In the genomic region with DNA sequence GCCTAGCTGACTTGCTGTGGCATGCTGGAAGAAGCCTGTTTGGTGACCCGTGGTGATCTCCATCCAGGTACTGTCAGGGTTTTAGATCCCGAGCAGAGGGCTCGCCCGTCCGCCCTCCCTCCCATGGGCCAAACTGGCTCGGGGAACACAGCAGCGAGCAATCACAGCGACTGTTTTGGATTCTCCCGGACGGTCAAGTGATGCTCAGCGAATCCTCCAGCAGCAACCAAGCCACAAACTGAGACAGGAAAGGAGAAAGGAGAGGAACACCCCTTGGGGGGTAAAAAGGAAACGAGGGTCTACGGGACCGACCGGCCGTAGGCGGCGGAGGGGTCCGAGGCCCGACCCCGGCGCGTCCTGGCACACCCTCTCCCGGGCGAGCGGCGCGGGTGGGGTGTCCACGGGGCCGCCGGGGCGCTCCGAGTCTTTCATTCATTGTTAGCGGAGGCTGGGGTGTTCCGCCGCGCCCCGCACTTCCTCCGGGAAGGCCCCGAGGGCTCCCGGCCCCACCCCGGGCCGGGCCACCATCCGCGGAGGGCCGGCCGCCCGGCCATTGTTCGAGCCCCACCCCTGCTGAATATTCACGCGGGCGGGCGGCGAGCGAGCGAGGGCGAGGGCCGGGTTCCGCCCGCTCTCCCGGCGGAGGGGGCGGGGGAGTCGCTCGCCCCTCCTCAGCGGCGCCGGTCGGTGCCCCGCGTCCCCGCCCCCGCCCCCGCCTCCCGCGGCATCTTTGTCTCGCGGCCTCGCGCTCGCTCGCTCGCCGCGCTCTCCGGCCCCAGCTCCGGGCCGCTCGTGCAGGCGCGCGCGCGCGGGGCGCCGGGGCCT, we compare ENCODE assay signal across 7 mouse cellular contexts. TPM values are rescaled to one million over a fixed set of nuclear protein-coding genes. Genes with fewer than 3 reads are reported as not detected.
DNase-seq lines count a peak whose midpoint lies in the region; ATAC-seq and TF ChIP-seq lines count a peak whose summit lies in the region.

A gene (plus strand): TSS at position 733 of the 825 bp plus-strand sequence.

- no peaks in the 10 kb centered on the region for H3K9me3 ChIP-seq in embryonic facial prominence, embryonic 11.5 days (replicated peaks; ENCODE audit: control insufficient read depth, low read length)
- no peaks in the 10 kb centered on the region for H3K9me3 ChIP-seq in limb, embryonic 14.5 days (ENCODE audit: control insufficient read depth, low read length)
- H3K9me3 ChIP-seq in midbrain, embryonic 15.5 days: no peaks in the 10 kb centered on the region

- peaks cover 2% of the 10 kb centered on the region for H3K4me1 ChIP-seq in embryonic facial prominence, embryonic 11.5 days (ENCODE audit: control insufficient read depth, insufficient read depth, low read length)
- peaks cover 30% of the 10 kb centered on the region for H3K4me1 ChIP-seq in limb, embryonic 14.5 days (ENCODE audit: control insufficient read depth, insufficient read depth, low read length)
- H3K4me1 ChIP-seq in midbrain, embryonic 15.5 days: peaks cover 36% of the 10 kb centered on the region
- H3K4me1 ChIP-seq in spleen, adult 2 months (ENCODE audit: control insufficient read depth, insufficient read depth, insufficient read length): peaks cover 27% of the 10 kb centered on the region

- peak within 1 kb of the TSS; percentile 100 for H3K9ac ChIP-seq in embryonic facial prominence, embryonic 11.5 days (replicated peaks; ENCODE audit: low read length)
- peak within 1 kb of the TSS; percentile 100 for H3K9ac ChIP-seq in limb, embryonic 14.5 days (ENCODE audit: low read depth, low read length, severe bottlenecking)
- H3K9ac ChIP-seq in midbrain, embryonic 15.5 days: peak within 1 kb of the TSS; percentile 98

- peak; percentile 91 for DNase-seq in adrenal gland, postnatal 25 days
- DNase-seq in embryonic facial prominence, embryonic 11.5 days (ENCODE audit: low spot score): peak; percentile 86
- peak; percentile 85 to 94 for DNase-seq in heart, adult 18-20 months
- peak; percentile 80 for DNase-seq in kidney, adult 18-20 months
- peak; percentile 84 for DNase-seq in limb, embryonic 14.5 days (ENCODE audit: low spot score)
- peak in 1 of 2 experiments; percentile 84 for DNase-seq in spleen, adult 2 months (ENCODE audit: low read depth in 1 of 2, low spot score in 2 of 2)

- peak within 1 kb of the TSS; percentile 98 for H3K27ac ChIP-seq in embryonic facial prominence, embryonic 11.5 days (replicated peaks; ENCODE audit: low read depth, low read length)
- peak within 1 kb of the TSS; percentile 98 for H3K27ac ChIP-seq in limb, embryonic 14.5 days (replicated peaks; ENCODE audit: low read depth, low read length)
- H3K27ac ChIP-seq in midbrain, embryonic 15.5 days: peak within 1 kb of the TSS; percentile 100
- H3K27ac ChIP-seq in spleen, adult 2 months (ENCODE audit: insufficient read depth, low read length): peak within 1 kb of the TSS; percentile 90

- H3K27me3 ChIP-seq in embryonic facial prominence, embryonic 11.5 days (ENCODE audit: control insufficient read depth, insufficient read depth, low read length): no peaks in the 10 kb centered on the region
- no peaks in the 10 kb centered on the region for H3K27me3 ChIP-seq in limb, embryonic 14.5 days (ENCODE audit: control insufficient read depth, insufficient read depth, low read length)
- H3K27me3 ChIP-seq in midbrain, embryonic 15.5 days (replicated peaks): no peaks in the 10 kb centered on the region
- no peaks in the 10 kb centered on the region for H3K27me3 ChIP-seq in spleen, adult 2 months (ENCODE audit: control insufficient read depth, insufficient read depth, low read length)

- peak; percentile 83 for ATAC-seq in embryonic facial prominence, embryonic 11.5 days (replicated peaks; ENCODE audit: insufficient number of reproducible peaks, low FRiP score, low TSS enrichment, low read depth)
- peak; percentile 91 for ATAC-seq in limb, embryonic 14.5 days (ENCODE audit: low FRiP score, low read depth)
- ATAC-seq in midbrain, embryonic 15.5 days (replicated peaks): peak; percentile 89

- peak within 1 kb of the TSS; percentile 96 for H3K4me3 ChIP-seq in embryonic facial prominence, embryonic 11.5 days (ENCODE audit: low read depth, low read length)
- H3K4me3 ChIP-seq in limb, embryonic 14.5 days (replicated peaks; ENCODE audit: low read length): peak within 1 kb of the TSS; percentile 98
- peak within 1 kb of the TSS; percentile 92 for H3K4me3 ChIP-seq in midbrain, embryonic 15.5 days
- peak within 1 kb of the TSS; percentile 93 for H3K4me3 ChIP-seq in spleen, adult 2 months (ENCODE audit: extremely low read depth, insufficient read depth, insufficient read length)

- peak; percentile 75; the same call in 1 of the 2 replicates for TF ChIP-seq POLR2A in limb, embryonic 14.5 days (IDR thresholded peaks at IDR 0.05; ENCODE audit: borderline replicate concordance, extremely low read depth, insufficient read depth, insufficient read length)
- no peak for TF ChIP-seq POLR2A in spleen, adult 2 months (IDR thresholded peaks at IDR 0.05; ENCODE audit: low read depth, low read length)

- no peak for TF ChIP-seq CTCF in spleen, adult 2 months (IDR thresholded peaks at IDR 0.05; ENCODE audit: extremely low read depth, insufficient read depth, insufficient read length, insufficient replicate concordance)

- peak within 1 kb of the TSS; percentile 85 for H3K4me2 ChIP-seq in embryonic facial prominence, embryonic 11.5 days (ENCODE audit: low read depth, low read length)
- peak within 1 kb of the TSS; percentile 79 for H3K4me2 ChIP-seq in limb, embryonic 14.5 days (replicated peaks; ENCODE audit: low read depth, low read length, severe bottlenecking)
- H3K4me2 ChIP-seq in midbrain, embryonic 15.5 days: peak within 1 kb of the TSS; percentile 82

- H3K36me3 ChIP-seq in embryonic facial prominence, embryonic 11.5 days (replicated peaks; ENCODE audit: control insufficient read depth, insufficient read depth, low read depth, low read length): no peaks in the 10 kb centered on the region
- H3K36me3 ChIP-seq in limb, embryonic 14.5 days (ENCODE audit: control insufficient read depth, insufficient read depth, low read length): peaks cover 21% of the 10 kb centered on the region
- H3K36me3 ChIP-seq in midbrain, embryonic 15.5 days (replicated peaks): no peaks in the 10 kb centered on the region
- no peaks in the 10 kb centered on the region for H3K36me3 ChIP-seq in spleen, adult 2 months (ENCODE audit: control insufficient read depth, insufficient read depth, low read length)

- under 1% methylated on average over 70 of the region's 97 CpGs for WGBS in embryonic facial prominence, embryonic 11.5 days
- 4% methylated on average over 25 of the region's 97 CpGs for WGBS in limb, embryonic 14.5 days
- WGBS in midbrain, embryonic 15.5 days: under 1% methylated on average over 69 of the region's 97 CpGs
- WGBS in spleen, adult 2 months: 4% methylated on average over 97 of the region's 97 CpGs

RNA-seq across cellular contexts. Expression of the gene that starts here (rescaled TPM):
- total RNA-seq in adrenal gland, postnatal 25 days (2021): 121 and 138 TPM in 2 replicates
- 27.7 and 28.5 TPM in 2 replicates for polyA plus RNA-seq in embryonic facial prominence, embryonic 11.5 days (2014; fragmentation: Nextera tagmentation; extraction: Ambion mirVana)
- 100 to 1,000 TPM; 108 to 109 TPM for total RNA-seq in heart, adult 18-20 months (2021)
- 221 and 237 TPM in 2 replicates for polyA plus RNA-seq in limb, embryonic 14.5 days (2012; rRNA removed)
- 40.4 and 50.4 TPM in 2 replicates for polyA plus RNA-seq in limb, embryonic 14.5 days (2014; fragmentation: Nextera tagmentation; extraction: Ambion mirVana)
- 46.5 and 55.2 TPM in 2 replicates for polyA plus RNA-seq in midbrain, embryonic 15.5 days (2015; fragmentation: Nextera tagmentation; extraction: Ambion mirVana)
- 54.3 and 60.7 TPM in 2 replicates for polyA plus RNA-seq in spleen, adult 2 months (2012; rRNA removed)
